Mouse (Mus musculus) CD4-positive, CD25-positive, alpha-beta regulatory T cell, adult 2 months (primary cell): ENCODE data around the gene Ccdc159.

Experiments used
- DNase-seq: peaks from one replicate; pipeline ENCODE4 v3.0.0-alpha.2; 2012; ENCODE audit warnings: low read depth, low spot score

Ccdc159 gene

GRCm38 (mm10) chr9:21961366-21961980 is 34.2 kb downstream of the Ccdc159 start:
- DNase-seq: peak; percentile 34

GRCm38 (mm10) chr9:21962010-21962409 is 34.7 kb downstream of the Ccdc159 start:
- DNase-seq: no peak

- DNase-seq: peak; percentile 77
These were observed 35.3 kb downstream of the Ccdc159 start for GRCm38 (mm10) chr9:21962416-21963059.

GRCm38 (mm10) chr9:21963417-21963816 is 36.1 kb downstream of the Ccdc159 start, which contains the start of gene Epor:
Epor (minus strand) TSS chr9:21963506.
- no peak for DNase-seq

- DNase-seq: no peak
These were observed 41.6 kb downstream of the Ccdc159 start for GRCm38 (mm10) chr9:21968883-21969282.

GRCm38 (mm10) chr9:21969304-21969703 is 42.0 kb downstream of the Ccdc159 start:
- DNase-seq: no peak

- DNase-seq: no peak
These were observed 49.4 kb downstream of the Ccdc159 start for GRCm38 (mm10) chr9:21976626-21977175.

GRCm38 (mm10) chr9:21977331-21977730 is 50.1 kb downstream of the Ccdc159 start:
- no peak for DNase-seq

GRCm38 (mm10) chr9:21977972-21978371 is 50.7 kb downstream of the Ccdc159 start:
- peak; percentile 76 for DNase-seq

GRCm38 (mm10) chr9:21978398-21979128 is 51.3 kb downstream of the Ccdc159 start:
- DNase-seq: no peak

GRCm38 (mm10) chr9:21983911-21984310 is 56.6 kb downstream of the Ccdc159 start:
- DNase-seq: no peak
